Mouse (Mus musculus) embryonic fibroblast, embryonic 13.5 days (primary cell): ENCODE data around the gene Rpl5. TPM values are rescaled to one million over a fixed set of nuclear protein-coding genes. Genes with fewer than 3 reads are reported as not detected.
"Not testable (repeated sequence)": the region's sequence is repeated elsewhere in the genome, so short reads cannot be mapped to it uniquely, and the experiment has no call there.

Source experiments
- H3K27ac ChIP-seq: 2 replicates; pipeline ENCODE4 v1.5.1; 2012; ENCODE audit warnings: low read length, control low read depth, inconsistent platforms; ENCODE audit not compliant: insufficient read depth
- H3K4me1 ChIP-seq: 2 replicates; pipeline ENCODE4 v1.6.1; 2011; ENCODE audit warnings: low read length; ENCODE audit not compliant: control insufficient read depth, insufficient read depth
- H3K4me3 ChIP-seq: 2 replicates; pipeline ENCODE4 v1.5.1; 2011; ENCODE audit warnings: mild to moderate bottlenecking, control low read depth, low read length; ENCODE audit not compliant: insufficient read depth
- CTCF ChIP-seq: IDR thresholded peaks from 2 replicates; pipeline ENCODE4 v1.5.1; 2011; ENCODE audit warnings: mild to moderate bottlenecking, control low read depth, low read length, moderate library complexity, borderline replicate concordance; ENCODE audit not compliant: insufficient read depth
- POLR2A ChIP-seq: IDR thresholded peaks from 2 replicates; pipeline ENCODE4 v1.6.1; 2011; ENCODE audit warnings: low read depth, mild to moderate bottlenecking, control low read depth, low read length, moderate library complexity
- polyA plus RNA-seq: library from polyadenylated mRNA; stranded (reverse); fragments of >200 nt; gene quantifications from 2 replicates; pipeline ENCODE4 v1.2.4, GENCODE M21; 2011; ENCODE audit warnings: low read depth; ENCODE audit not compliant: missing spikeins, insufficient read length

Rpl5 gene
- polyA plus RNA-seq, 1 experiment: 90.8 TPM

DNA sequence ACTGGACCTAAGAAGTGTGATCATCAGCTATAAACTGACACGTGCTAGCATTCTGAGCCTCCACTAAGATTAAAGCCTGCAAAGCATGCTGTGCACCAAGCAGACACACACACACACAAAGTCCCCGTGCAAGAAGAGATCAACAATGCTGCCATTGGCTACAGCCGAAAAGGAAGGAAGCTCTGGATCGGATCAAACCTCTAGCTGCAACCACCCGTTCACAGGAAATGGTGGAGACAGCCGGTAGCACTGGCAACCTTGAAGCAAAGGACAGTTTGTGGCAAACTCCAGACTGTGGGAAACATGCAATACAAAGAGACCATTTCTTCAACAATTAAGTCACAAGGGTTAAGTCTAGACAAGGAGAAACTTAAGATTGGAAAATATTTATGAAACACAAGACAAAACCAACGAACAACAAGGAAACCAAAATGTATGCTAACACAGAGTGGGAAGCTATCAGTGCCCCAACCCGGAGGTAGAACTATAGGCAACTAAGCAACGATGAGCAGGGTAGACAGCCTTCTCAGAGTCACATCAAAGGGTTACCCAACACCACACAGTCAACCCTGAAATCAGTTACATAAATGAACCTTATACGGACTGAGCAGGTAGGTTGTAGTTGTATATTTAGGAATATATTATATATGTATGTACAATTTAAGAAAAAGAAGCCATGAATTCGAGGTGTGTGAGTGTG, 26.4 kb downstream of the Rpl5 start:
- Histone ChIP-seq H3K27ac (no peak overlapping the region), H3K4me3 (no peak overlapping the region), H3K4me1 (0 out of 2 replicates have a peak, but pooled peaks cover under 1% of the 10 kb centered on the region)
- TF ChIP-seq POLR2A: no peak
- TF ChIP-seq CTCF: no peak

DNA sequence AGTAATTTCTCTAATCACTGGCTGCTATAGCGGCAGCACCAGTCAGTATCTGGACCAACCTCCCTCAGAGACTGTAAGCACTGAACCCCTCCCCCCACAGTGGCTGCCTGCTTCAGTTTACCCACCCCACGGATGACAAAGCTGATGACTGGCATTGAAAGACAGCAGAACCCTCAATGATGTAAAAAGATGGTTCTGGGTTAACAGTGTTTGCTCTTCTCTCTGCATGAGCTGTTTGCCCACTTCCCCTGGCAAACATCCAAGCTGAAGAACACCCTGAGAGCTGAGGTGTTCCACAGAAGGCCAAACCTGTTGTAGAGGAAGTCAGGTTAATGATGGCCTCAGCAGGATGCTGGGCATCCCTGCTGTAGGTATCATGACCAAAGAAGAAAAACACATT, 32.3 kb downstream of the Rpl5 start:
- no peak overlapping the region for H3K27ac ChIP-seq
- TF ChIP-seq CTCF (no peak), POLR2A (no peak)
- no peak overlapping the region for H3K4me3 ChIP-seq
- no peaks in the 10 kb centered on the region for H3K4me1 ChIP-seq

DNA sequence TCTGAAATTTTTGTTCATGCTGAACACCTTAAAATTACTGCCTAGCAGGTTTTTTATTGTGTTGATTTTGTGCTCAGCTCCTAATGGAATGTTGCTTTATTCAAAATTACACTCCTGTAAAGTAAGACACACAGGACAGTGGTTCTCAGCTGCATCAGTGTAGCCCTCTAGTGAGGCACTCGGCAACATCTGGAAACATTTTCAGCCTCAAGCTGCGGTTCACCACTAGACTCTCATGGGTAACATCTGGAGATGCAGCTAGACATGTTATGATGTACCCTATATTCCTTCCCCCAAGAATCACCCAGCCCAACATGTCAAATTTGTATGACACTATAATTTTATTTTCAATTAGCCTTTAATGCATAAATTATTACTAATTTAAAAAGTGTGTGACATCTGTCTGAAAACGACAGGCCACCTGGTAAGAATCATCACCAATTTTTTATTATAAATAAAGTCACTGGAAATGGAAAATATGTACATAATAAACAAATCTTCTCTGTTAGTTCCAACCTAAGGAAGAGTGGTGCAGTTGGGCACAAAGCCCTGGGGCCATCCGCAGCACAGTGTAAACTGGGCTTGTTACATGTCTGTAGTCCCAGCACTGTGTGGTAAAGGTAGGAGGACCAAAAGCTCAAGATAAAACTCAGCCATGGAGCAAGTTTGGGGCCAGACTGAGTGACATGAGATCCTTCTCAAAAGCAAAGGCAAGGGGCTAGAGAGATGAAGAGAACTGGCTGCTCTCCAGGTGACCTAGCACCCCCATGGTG, 33.1 kb downstream of the Rpl5 start:
- Histone ChIP-seq H3K27ac (no peak overlapping the region), H3K4me3 (no peak overlapping the region), H3K4me1 (no peaks in the 10 kb centered on the region)
- no peak for TF ChIP-seq POLR2A
- no peak for TF ChIP-seq CTCF

DNA sequence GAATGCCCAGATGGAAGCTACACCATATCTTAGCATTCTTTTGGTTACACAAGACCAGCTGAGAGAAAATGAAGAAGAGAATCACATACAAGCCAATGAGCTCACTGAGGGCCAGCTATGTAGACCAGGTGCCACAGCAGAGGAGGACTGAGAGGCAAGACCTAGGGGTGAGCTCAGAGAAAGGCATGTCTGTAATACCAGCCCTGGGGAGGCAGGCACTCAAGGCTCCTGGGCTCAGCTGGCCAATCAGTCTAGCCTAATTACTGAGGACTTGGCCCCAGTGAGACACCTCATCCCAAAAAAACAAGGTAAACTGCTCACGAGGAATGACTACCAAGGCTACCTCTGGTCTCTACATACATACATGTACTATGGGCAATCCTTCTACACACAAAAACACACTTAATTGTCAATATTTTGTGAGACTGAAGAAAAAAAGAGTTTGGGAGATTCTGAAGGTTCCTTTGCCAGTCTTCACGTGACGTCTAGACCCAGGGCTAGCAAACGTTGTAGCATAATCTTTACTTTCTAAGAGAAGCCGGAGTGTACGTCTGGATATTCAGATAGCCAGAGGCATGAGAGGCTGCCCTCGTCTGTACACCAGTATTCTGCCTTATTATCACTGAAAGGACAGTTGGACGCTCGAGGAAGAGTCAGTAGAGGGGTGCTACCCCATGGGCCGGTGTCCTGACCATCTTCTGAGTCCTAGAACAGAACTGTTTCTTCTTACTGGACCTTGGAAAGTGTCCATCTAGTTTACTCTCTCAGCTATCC, 34.7 kb downstream of the Rpl5 start:
- no peak for TF ChIP-seq POLR2A
- no peak for TF ChIP-seq CTCF
- H3K27ac ChIP-seq: no peak overlapping the region
- H3K4me3 ChIP-seq: no peak overlapping the region
- no peaks in the 10 kb centered on the region for H3K4me1 ChIP-seq

DNA sequence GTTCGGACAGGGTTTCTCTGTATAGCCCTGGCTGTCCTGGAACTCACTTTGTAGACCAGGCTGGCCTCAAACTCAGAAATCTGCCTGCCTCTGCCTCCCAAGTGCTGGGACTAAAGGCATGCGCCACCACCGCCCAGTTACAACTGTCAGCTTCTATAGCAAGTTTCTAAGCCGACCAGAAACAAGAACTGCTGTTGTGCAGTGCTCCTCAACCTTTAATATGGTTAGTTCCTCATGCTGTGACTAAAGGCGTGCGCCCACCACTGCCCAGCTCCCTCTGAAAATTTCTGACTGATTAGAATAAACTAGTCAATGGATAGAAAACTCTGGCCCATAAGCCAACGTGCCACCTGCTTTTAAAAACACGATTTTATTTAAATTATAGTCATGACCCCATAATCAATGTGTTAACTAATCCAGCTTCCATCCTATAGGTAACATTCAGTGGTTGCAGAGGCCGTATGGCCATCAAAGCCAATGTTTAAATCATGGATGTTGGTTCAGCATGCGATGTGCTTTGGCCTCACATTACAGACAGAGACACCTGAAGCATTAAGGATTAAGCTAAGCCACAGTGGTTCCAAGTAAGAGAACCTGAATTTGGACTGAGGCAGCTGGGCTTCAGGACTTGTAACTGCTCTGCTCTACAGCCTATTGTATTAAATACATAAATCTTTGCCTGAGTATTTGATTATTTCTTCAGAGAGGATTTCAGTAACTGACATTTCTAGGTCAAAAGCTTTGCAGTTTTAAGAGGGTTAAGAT, 36.5 kb downstream of the Rpl5 start:
- TF ChIP-seq POLR2A (no peak), CTCF (no peak)
- H3K4me1 ChIP-seq: no peaks in the 10 kb centered on the region
- H3K4me3 ChIP-seq: no peak overlapping the region
- no peak overlapping the region for H3K27ac ChIP-seq

DNA sequence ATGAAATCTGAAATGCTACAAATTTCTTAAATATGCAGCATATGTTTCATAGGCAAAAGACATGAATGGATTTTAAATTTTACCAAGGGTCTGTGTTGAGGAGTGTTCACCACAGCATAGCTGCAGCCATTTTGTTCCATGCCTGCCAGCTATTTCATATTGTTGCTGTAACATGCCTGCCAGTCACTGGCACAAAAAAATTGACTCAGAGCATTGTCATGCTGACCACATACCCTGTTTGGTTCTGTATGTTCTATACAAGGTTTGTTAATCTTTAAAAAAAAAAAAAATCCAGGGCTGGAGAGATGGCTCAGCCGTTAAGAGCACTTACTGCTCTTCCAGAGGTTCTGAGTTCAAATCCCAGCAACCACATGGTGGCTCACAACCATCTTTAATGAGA, 38.2 kb downstream of the Rpl5 start:
- H3K27ac ChIP-seq, H3K4me3 ChIP-seq, H3K4me1 ChIP-seq: not testable (repeated sequence)

DNA sequence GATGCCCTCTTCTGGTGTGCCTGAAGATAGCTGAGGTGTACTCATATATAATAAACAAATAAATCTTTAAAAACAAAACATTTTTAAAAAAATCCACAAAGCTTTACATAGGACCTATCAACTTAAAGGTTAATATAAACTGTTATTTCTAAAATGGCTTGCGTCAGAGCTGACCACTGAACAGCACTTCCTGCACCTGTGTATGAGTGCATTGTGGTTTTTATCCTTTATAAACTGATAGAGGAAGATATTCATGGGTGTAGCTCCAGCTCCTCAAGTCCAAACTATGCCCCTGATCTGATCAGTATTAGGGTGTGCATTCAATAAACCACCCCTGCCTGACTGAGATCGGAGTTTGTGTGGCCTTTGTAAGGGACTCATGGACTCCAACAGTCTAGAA, 38.6 kb downstream of the Rpl5 start:
- Histone ChIP-seq H3K4me1 (no peaks in the 10 kb centered on the region), H3K27ac (no peak overlapping the region), H3K4me3 (no peak overlapping the region)

DNA sequence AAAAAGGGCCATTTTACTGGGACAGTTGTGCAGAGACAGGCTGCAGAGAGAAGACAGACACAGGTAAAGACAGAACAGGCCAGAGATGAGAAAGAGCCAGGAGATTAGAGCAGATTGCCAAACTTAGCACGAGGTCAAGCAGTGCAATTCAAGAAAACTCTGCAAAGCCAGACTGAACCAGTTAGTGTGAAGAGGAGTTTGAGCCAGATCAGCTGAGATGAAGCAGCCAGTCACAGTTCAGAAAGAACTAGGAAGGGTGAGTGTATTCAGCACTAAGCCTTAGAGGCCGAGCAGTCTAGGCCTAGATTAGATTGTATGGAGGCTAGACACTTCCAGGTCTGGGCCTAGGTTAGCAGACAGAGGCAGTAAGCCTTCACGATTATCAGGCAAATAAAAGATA, 39.4 kb downstream of the Rpl5 start:
- no peak overlapping the region for H3K27ac ChIP-seq
- TF ChIP-seq POLR2A (no peak), CTCF (no peak)
- H3K4me1 ChIP-seq: no peaks in the 10 kb centered on the region

More for the DNA sequence above, 38.6 kb downstream of the Rpl5 start:
- TF ChIP-seq CTCF (no peak), POLR2A (no peak)

DNA sequence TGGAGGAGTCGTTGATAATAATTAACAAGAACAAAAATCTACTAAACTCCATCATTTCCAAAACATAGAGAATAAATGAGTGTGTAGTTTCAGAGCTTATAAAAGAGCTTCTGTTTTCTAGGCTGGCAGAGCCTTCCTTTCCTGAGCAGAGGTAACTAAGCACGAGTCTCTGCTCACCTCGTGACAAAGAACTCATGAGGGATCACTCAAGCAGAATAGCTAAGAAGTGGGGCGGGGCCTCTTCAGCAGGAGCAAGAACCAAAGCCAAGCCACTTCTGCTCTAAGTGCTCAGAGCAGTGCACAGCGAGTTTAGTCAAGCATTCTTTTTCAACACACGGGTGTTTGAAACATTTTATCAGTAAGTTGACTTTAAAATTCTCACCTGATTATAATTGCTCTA, 40.9 kb downstream of the Rpl5 start:
- Histone ChIP-seq H3K4me1 (no peaks in the 10 kb centered on the region), H3K27ac (no peak overlapping the region), H3K4me3 (no peak overlapping the region)
- TF ChIP-seq CTCF (no peak), POLR2A (no peak)

More for the DNA sequence above, 39.4 kb downstream of the Rpl5 start:
- H3K4me3 ChIP-seq: no peak overlapping the region
